Mouse (Mus musculus): ENCODE results near the gene Epha3.

Epha3 gene

GRCm38 (mm10) chr16:63500975-63501393 lies 363.0 kb downstream of the Epha3 start:
- DNase-seq (ENCODE audit: low spot score in 2 of 2) = no peak

Measured in spleen, postnatal 36 days (tissue).